Mouse (Mus musculus) midbrain, embryonic 11.5 days (tissue): ENCODE data around the gene Cyp4f18. TPM values are rescaled to one million over a fixed set of nuclear protein-coding genes. Genes with fewer than 3 reads are reported as not detected.

Experiments used
- ATAC-seq: fragments of 200-750 bp; cut with Nextera tagmentation; 2 replicates; pipeline ENCODE4 v1.8.0; 2017; ENCODE audit warnings: moderate TSS enrichment, moderate library complexity; ENCODE audit not compliant: low FRiP score
- DNase-seq: peaks from one replicate; pipeline ENCODE4 v3.0.0; 2015; ENCODE audit warnings: low spot score; ENCODE audit errors: missing footprints
- H3K27ac ChIP-seq: fragments of 300-500 bp; sonication (generic); 2 replicates; pipeline ENCODE4 v1.5.1; 2014; ENCODE audit warnings: low read depth, low read length
- H3K27me3 ChIP-seq: fragments of 300-500 bp; sonication (generic); 2 replicates; pipeline ENCODE4 v1.6.1; 2014; ENCODE audit warnings: mild to moderate bottlenecking, low read length, moderate library complexity, mixed read lengths; ENCODE audit not compliant: control insufficient read depth, insufficient read depth
- H3K36me3 ChIP-seq: fragments of 300-500 bp; sonication (generic); 2 replicates; pipeline ENCODE4 v1.6.1; 2014; ENCODE audit warnings: mild to moderate bottlenecking, low read length, moderate library complexity, mixed read lengths; ENCODE audit not compliant: control insufficient read depth, insufficient read depth
- H3K4me1 ChIP-seq: fragments of 300-500 bp; sonication (generic); 2 replicates; pipeline ENCODE4 v1.6.1; 2014; ENCODE audit warnings: low read length; ENCODE audit not compliant: control insufficient read depth, insufficient read depth
- H3K4me2 ChIP-seq: fragments of 300-500 bp; sonication (generic); 2 replicates; pipeline ENCODE4 v1.6.1; 2014; ENCODE audit warnings: mild to moderate bottlenecking, moderate library complexity
- H3K4me3 ChIP-seq: fragments of 300-500 bp; sonication (generic); 2 replicates; pipeline ENCODE4 v1.5.1; 2014; ENCODE audit warnings: low read depth, low read length
- H3K9ac ChIP-seq: fragments of 300-500 bp; sonication (generic); 2 replicates; pipeline ENCODE4 v1.6.1; 2014; ENCODE audit warnings: low read length
- H3K9me3 ChIP-seq: fragments of 300-500 bp; sonication (generic); 2 replicates; pipeline ENCODE4 v1.6.1; 2016; ENCODE audit warnings: low read length; ENCODE audit not compliant: control insufficient read depth
- WGBS: fragments of 180-500 bp; shearing (Covaris S2); extraction: QIAGEN DNeasy Blood & Tissue Kit; methylation state at CpG from one replicate; pipeline ENCODE4 v1.1.7; 2014; 5-methylcytosine and 5-hydroxymethylcytosine counted together
- polyA plus RNA-seq: library from polyadenylated mRNA; unstranded; fragments of >200 nt; fragmentation: Nextera tagmentation; extraction: Ambion mirVana; gene quantifications from 2 replicates; pipeline ENCODE4 v1.2.1, GENCODE M21; 2014

The Cyp4f18 gene
- polyA plus RNA-seq, 1 experiment from 2014 or later = 0.41 TPM

DNA sequence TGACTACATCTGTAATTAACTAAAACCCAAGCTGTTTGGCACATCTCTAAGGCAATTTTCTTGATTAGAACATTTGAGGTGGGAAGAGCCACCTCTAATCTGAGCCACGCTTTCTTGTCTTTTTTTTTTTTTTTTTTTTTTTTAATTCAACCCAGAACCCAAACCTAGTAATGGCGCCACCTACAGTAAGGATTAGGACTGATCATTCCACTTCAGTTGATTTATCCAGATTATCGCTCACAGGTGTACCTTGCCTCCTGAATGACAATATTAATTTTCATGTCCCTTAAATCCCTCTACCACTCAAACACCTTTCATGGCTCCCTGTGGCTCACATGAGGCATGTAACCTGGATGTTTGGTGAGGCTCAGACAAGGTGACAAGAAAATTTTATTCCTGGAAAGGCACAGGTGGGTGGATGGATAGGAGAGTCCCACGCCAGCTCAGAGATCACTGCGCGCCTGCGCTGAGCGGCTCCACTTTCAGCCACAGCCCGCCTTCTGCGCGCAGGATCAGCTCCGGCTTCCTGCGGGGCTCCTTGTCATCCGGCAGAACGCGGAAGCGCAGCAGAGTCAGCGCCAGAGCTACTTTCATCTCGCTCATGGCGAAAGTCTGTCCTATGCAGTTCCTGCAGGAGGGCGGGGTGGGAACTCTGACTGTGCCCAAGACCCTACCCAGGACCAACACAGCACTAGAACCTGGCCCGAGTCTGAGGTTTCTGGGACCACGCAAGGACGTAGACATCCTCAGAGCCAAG lies 21.1 kb downstream of the Cyp4f18 start:
- H3K36me3 ChIP-seq = no peaks in the 10 kb centered on the region
- H3K4me1 ChIP-seq = no peaks in the 10 kb centered on the region
- H3K9me3 ChIP-seq = no peaks in the 10 kb centered on the region
- peak overlapping the region; percentile 35 for H3K4me3 ChIP-seq
- no peak overlapping the region for H3K27ac ChIP-seq
- H3K4me2 ChIP-seq = peak overlapping the region; percentile 58
- ATAC-seq (peak; percentile 77), DNase-seq (peak; percentile 88)
- peak overlapping the region; percentile 62 for H3K9ac ChIP-seq
- WGBS = 13% methylated on average over 24 of the region's 24 CpGs
- no peaks in the 10 kb centered on the region for H3K27me3 ChIP-seq

DNA sequence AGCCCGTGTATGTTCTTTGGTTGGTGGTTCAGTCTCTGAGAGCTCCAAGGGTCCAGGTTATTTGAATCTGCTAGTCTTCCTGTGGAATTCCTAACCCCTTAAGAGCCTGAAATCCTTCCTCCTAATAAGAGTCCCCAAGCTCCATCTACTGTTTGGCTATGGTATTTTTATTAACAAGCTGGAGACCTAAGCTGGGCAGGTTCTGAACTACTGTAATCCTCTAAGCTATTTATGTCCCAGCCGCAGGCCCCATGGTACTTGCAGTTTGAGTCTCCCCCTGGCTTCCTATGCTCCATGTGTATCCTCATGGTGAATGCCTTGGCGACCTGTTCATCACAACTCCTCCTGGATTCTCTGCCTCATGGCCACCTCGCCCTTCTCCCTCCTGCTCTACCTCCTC lies 24.8 kb downstream of the Cyp4f18 start:
- H3K9ac ChIP-seq = no peak overlapping the region
- H3K9me3 ChIP-seq = no peaks in the 10 kb centered on the region
- ATAC-seq (no peak), DNase-seq (no peak)
- H3K36me3 ChIP-seq = no peaks in the 10 kb centered on the region
- no peak overlapping the region for H3K27ac ChIP-seq
- no peaks in the 10 kb centered on the region for H3K4me1 ChIP-seq
- H3K4me3 ChIP-seq = no peak overlapping the region
- 64% methylated on average over 4 of the region's 4 CpGs for WGBS
- H3K27me3 ChIP-seq = no peaks in the 10 kb centered on the region
- no peak overlapping the region for H3K4me2 ChIP-seq

DNA sequence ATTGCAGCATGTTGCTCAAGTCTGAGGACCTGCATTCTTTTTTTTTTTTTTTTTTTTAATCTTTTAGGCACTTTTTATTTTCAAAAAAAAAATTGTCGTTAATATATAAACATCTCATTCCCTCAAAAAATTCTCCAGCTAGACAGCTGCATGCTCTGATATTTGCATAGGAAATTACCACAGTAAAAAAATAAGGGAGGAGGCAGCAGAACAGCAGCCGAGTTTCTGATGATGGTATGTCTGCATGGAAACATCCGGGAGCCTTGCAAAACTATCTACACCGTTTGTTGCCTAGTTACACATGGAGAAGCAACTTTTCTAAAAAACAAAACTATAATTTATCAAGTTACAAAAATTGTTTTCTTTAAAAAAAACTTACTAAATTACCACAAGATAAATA lies 28.0 kb downstream of the Cyp4f18 start:
- no peak overlapping the region for H3K27ac ChIP-seq
- H3K4me3 ChIP-seq = no peak overlapping the region
- H3K36me3 ChIP-seq = no peaks in the 10 kb centered on the region
- ATAC-seq (no peak), DNase-seq (no peak)
- no peaks in the 10 kb centered on the region for H3K27me3 ChIP-seq
- H3K9me3 ChIP-seq = no peaks in the 10 kb centered on the region
- 84% methylated on average over 4 of the region's 4 CpGs for WGBS
- no peak overlapping the region for H3K4me2 ChIP-seq
- H3K9ac ChIP-seq = no peak overlapping the region
- H3K4me1 ChIP-seq = no peaks in the 10 kb centered on the region

DNA sequence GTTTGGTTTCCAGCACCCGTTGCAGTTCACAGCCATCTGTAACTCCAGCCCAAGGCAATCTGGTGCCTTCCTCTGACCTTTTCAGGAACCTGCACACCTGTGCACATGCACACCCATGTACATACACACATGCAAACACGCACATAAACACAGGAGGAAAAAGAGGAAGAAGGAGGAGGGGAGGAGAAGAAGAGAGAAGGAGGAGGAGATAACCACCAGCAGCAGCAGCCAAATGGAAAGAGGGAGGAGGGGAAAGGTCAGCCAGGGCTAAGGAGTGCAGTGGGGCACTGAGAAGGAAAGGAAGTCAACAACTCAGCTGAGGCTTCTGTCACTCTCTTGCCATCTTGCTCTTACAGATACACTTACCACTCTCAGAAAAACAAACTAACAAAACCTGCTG lies 28.4 kb downstream of the Cyp4f18 start:
- Histone ChIP-seq H3K4me3 (no peak overlapping the region), H3K27me3 (no peaks in the 10 kb centered on the region), H3K9ac (no peak overlapping the region), H3K36me3 (no peaks in the 10 kb centered on the region), H3K4me1 (no peaks in the 10 kb centered on the region), H3K9me3 (no peaks in the 10 kb centered on the region), H3K27ac (no peak overlapping the region), H3K4me2 (no peak overlapping the region)
- 86% methylated on average over 2 of the region's 2 CpGs for WGBS
- no peak for DNase-seq
- ATAC-seq = no peak

DNA sequence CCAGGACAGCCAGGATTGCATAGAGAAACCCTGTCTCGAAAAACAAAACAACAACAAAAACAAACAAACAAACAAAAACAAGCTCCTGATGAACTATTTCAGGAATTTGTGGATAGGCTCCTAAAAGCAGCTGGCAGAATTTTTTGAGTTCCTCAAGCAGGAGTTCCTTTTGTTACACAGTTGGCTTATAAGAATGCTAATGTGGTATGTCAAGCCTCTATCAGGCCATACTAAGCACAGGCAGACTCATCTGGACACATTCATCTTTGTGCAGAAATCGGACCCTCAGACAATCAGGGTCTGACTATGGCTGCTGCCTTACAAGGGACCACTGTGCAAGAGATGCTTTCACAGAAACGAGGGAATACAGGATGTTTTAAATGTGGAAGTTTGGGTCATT lies 35.2 kb downstream of the Cyp4f18 start:
- peak; percentile 45 for DNase-seq
- no peaks in the 10 kb centered on the region for H3K9me3 ChIP-seq
- no peaks in the 10 kb centered on the region for H3K4me1 ChIP-seq
- no peak overlapping the region for H3K4me2 ChIP-seq
- H3K27me3 ChIP-seq = no peaks in the 10 kb centered on the region
- 77% methylated on average over 3 of the region's 3 CpGs for WGBS
- H3K4me3 ChIP-seq = no peak overlapping the region
- H3K36me3 ChIP-seq = no peaks in the 10 kb centered on the region
- H3K27ac ChIP-seq = no peak overlapping the region
- ATAC-seq = no peak
- no peak overlapping the region for H3K9ac ChIP-seq

DNA sequence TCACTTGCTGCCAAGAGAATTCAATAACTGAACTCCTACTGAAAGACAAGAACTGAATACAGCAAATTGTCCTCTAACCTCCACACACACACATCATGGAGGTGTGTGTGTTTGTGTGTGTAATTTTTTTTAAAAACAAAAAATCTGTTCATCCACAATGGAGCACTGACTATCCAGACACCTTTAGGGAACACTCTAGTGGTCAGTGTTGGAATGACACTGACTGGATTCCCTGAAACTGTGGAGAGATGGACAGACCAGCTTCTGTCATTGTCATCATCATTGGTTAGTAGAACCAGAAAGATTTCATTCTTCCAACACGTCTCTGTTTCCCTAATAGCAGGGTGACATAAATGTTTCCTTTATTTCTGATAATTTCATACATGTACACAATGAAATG lies 37.5 kb downstream of the Cyp4f18 start:
- DNase-seq (peak; percentile 89), ATAC-seq (no peak)
- peaks cover 15% of the 10 kb centered on the region; the same call in 1 of the 2 replicates for H3K36me3 ChIP-seq
- H3K27ac ChIP-seq = no peak overlapping the region
- 88% methylated on average over 1 of the region's 1 CpGs for WGBS
- H3K9me3 ChIP-seq = no peaks in the 10 kb centered on the region; the same call in 1 of the 2 replicates
- no peak overlapping the region for H3K9ac ChIP-seq
- H3K4me2 ChIP-seq = no peak overlapping the region
- H3K4me1 ChIP-seq = no peaks in the 10 kb centered on the region
- no peaks in the 10 kb centered on the region for H3K27me3 ChIP-seq
- no peak overlapping the region for H3K4me3 ChIP-seq

DNA sequence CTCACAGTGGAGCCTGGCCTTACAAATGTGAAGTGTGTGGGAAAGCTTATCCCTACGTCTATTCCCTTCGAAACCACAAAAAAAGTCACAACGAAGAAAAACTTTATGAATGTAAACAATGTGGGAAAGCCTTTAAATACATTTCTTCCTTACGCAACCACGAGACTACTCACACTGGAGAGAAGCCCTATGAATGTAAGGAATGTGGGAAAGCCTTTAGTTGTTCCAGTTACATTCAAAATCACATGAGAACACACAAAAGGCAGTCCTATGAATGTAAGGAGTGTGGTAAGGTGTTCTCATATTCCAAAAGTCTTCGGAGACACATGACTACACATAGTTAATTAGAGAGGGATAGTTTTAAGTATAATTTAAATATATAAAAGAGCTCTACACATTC lies 40.8 kb downstream of the Cyp4f18 start:
- Histone ChIP-seq H3K27me3 (no peaks in the 10 kb centered on the region), H3K4me2 (no peak overlapping the region), H3K36me3 (peaks cover 29% of the 10 kb centered on the region), H3K9ac (no peak overlapping the region), H3K4me1 (no peaks in the 10 kb centered on the region), H3K27ac (no peak overlapping the region), H3K4me3 (no peak overlapping the region), H3K9me3 (peaks cover 4% of the 10 kb centered on the region; the same call in 1 of the 2 replicates)
- DNase-seq = no peak
- 93% methylated on average over 6 of the region's 6 CpGs for WGBS
- no peak for ATAC-seq

DNA sequence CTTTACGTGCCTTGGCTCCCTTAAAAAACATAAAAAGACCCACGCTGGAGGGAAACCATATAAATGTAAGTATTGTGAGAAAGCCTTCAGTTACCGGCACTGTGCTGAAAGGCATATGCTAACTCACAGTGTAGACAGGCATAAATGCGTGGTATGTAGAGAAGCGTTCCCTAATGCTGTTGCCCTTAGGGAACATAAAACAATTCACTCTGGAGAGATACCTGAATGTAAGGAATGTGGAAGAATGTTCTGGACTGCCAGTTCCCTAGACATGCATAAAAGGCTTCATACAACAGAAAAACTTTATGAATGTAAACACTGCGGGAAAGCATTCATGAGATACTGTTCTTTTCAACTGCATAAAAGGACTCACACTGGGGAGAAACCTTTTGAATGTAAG lies 41.3 kb downstream of the Cyp4f18 start:
- Histone ChIP-seq H3K9me3 (peaks cover 4% of the 10 kb centered on the region; the same call in 1 of the 2 replicates), H3K27me3 (no peaks in the 10 kb centered on the region), H3K4me3 (no peak overlapping the region), H3K4me2 (no peak overlapping the region), H3K36me3 (peaks cover 29% of the 10 kb centered on the region), H3K27ac (no peak overlapping the region), H3K9ac (no peak overlapping the region), H3K4me1 (no peaks in the 10 kb centered on the region)
- ATAC-seq (no peak), DNase-seq (peak; percentile 4)
- WGBS = 94% methylated on average over 6 of the region's 6 CpGs

DNA sequence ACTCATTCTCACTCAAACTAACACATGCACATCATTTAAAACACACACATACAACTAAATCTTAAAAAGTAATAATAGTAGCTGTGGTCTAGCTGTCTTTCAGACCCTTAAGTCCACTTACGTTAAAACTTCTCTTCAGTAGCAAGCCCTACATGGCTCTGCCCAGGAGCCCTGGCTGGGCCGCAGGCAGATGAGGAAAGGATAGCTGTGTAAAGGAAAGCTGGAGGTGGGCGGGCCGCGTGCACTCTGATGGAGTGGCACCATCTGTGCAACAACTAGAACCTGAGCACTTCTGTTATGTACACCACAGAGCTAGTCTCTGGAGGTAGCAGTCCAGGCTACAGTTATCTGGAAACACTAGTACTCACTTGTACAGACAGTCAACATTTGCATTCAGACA lies 42.2 kb downstream of the Cyp4f18 start:
- no peak overlapping the region for H3K27ac ChIP-seq
- no peaks in the 10 kb centered on the region for H3K27me3 ChIP-seq
- H3K9me3 ChIP-seq = peaks cover 4% of the 10 kb centered on the region; the same call in 1 of the 2 replicates
- H3K4me2 ChIP-seq = no peak overlapping the region
- no peak overlapping the region for H3K9ac ChIP-seq
- WGBS = over 99% methylated on average over 5 of the region's 5 CpGs
- no peaks in the 10 kb centered on the region for H3K4me1 ChIP-seq
- no peak overlapping the region for H3K4me3 ChIP-seq
- DNase-seq = peak; percentile 26
- ATAC-seq = no peak
- H3K36me3 ChIP-seq = peaks cover 29% of the 10 kb centered on the region
